Mouse (Mus musculus): ENCODE measurements around the gene Vmn1r91.
A peak's percentile ranks its signal among the peaks of the same experiment; 100 is the strongest.
"Not testable (repeated sequence)": the region's sequence is repeated elsewhere in the genome, so short reads cannot be mapped to it uniquely, and the experiment has no call there.

Vmn1r91 gene

DNA sequence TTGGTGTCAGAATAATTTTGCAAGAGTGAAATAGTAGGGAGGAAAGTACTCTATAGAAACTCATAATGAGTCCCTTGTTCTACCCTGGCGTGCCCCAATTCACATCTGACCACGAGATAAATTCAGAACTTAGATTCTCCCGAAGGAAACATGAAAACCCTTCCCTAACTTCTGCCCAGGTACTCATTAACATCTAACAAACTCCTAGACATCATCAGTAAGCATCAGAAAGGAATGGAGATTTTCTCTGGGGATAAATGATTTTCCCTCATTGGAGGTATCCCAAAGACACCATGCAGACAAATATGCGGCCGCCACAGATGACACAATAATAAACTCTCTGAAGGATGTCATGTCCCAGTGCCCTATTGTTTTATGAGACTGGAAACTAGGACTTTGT is at the start of gene Vmn1r91:
Gene Vmn1r91, plus strand, starts transcription at position 301 of the 400 bp plus-strand sequence.
- not testable (repeated sequence) for DNase-seq (ENCODE audit: low read depth, low spot score)

DNA sequence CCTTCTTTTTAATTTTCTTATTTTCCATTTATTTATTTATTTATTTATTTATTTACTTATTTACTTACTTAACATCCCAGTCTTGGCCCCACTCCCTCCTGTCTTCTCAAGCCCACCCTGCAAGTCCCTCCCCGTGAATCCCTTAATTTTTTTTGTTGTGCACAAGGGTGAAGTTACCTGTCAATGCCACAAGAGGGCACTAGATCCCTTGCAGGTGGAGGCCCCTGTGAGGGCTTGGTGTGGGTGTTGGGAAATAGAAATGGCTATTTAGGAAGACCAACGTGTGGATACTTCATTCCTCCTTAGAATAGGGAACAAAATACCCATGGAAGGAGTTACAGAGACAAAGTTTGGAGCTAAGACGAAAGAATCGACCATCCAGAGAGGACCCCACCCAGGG is 35.4 kb upstream of the Vmn1r91 start:
- peak; percentile 78 for DNase-seq (ENCODE audit: low read depth, low spot score)

DNA sequence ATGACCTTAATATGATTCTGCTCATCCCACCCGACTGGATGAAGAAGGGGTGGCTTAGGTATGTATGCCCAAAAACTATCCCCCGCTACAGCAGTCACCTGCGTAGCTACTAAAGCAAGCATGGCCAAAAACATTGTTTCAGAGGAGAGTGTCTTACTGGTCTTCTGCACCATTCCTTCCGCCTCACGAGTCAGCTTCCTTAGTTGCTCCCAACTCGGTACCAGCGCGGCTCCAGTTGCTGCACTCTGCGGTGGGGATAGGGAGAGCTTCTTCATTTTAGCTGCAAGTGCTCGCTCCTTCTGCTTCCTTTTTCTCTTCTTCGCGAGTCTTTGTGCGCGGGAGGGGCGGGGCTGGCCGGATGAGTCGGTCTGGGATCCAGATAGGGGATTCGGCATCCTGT is 21.4 kb upstream of the Vmn1r91 start:
- not testable (repeated sequence) for DNase-seq (ENCODE audit: low read depth, low spot score)

DNA sequence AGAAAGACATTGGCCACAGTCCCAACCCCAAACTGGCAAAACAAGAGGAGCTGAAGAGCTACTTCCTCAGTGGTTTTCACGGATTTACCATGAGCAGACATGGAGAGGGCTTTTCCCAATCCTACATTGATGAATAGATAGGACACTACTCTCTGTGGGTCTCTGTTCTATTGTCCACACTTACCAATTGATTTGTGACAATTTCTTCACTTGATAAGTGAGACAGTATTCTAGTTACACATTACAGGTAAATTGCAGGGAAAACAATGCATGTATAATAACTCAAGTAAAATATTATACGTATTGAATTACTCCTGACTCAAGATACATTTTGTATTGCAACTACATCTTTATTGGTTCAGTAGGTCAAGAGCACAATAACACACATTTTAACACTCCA is 23.0 kb downstream of the Vmn1r91 start, which contains the start of gene Gm16442:
Gene Gm16442, minus strand, starts transcription at position 101 of the 400 bp plus-strand sequence.
- DNase-seq (ENCODE audit: low read depth, low spot score): not testable (repeated sequence)

DNA sequence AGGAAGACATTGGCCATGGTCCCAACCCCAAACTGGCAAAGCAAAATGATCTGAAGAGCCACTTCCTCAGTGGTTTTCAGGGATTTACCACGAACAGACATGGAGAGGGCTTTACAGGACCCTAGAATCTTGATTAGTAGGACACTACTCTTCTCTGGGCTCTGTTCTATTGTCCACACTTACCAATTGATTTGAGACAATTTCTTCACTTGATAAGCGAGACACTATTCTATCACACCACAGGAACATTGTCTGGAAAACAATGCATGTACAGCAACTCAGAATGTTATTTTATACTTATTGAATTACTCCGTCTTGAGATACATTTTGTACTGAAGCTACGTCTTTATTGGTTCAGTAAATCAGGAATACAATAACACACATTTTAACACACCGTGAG is 39.5 kb downstream of the Vmn1r91 start, which contains the start of gene Vmn1r93:
Gene Vmn1r93, minus strand, starts transcription at position 101 of the 400 bp plus-strand sequence.
- DNase-seq (ENCODE audit: low read depth, low spot score): not testable (repeated sequence)
